Mouse (Mus musculus): Measurements from ENCODE around the gene Adamtsl5. TPM values are rescaled to one million over a fixed set of nuclear protein-coding genes. Genes with fewer than 3 reads are reported as not detected.

Adamtsl5 gene
- polyA plus RNA-seq, 1 experiment = 5.5 TPM

DNA sequence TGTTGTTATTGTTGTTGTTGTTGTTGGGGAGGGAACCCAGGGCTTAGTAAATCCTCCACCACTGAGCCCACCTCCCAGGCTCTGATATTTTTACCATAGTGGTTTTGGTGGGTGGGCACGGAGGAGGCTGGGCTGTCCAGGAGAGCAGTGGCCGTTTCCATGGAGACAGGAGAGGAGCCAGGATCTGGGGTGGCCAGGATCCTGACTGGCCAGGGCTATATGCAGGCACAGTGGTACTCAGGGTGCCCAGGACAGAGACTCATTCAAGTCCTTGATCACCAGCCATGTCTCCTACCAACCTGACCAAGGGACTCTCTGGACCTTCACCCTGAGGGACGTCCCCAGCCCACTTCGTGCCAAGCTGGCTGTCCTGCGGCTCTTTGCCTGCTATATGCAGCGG is 15.5 kb upstream of the Adamtsl5 start:
- H3K4me3 ChIP-seq (ENCODE audit: insufficient read depth, low read depth, low read length) = no peak overlapping the region
- WGBS = 31% methylated on average over 6 of the region's 6 CpGs
- no peak overlapping the region for H3K27ac ChIP-seq (ENCODE audit: insufficient read depth, low read depth, low read length)
- no peaks in the 10 kb centered on the region for H3K27me3 ChIP-seq (replicated peaks; ENCODE audit: control insufficient read depth, insufficient read depth, low read length)
- H3K36me3 ChIP-seq (ENCODE audit: control insufficient read depth, insufficient read depth, low read length) = no peaks in the 10 kb centered on the region
- no peak for DNase-seq
- TF ChIP-seq CTCF (conservative IDR thresholded peaks at IDR 0.05; ENCODE audit: insufficient read depth, insufficient read length, low read depth, low read length) = no peak
- no peak for TF ChIP-seq POLR2A (IDR thresholded peaks at IDR 0.05; ENCODE audit: low read depth, low read length)
- no peaks in the 10 kb centered on the region for H3K4me1 ChIP-seq (ENCODE audit: control insufficient read depth, insufficient read depth, low read length)

DNA sequence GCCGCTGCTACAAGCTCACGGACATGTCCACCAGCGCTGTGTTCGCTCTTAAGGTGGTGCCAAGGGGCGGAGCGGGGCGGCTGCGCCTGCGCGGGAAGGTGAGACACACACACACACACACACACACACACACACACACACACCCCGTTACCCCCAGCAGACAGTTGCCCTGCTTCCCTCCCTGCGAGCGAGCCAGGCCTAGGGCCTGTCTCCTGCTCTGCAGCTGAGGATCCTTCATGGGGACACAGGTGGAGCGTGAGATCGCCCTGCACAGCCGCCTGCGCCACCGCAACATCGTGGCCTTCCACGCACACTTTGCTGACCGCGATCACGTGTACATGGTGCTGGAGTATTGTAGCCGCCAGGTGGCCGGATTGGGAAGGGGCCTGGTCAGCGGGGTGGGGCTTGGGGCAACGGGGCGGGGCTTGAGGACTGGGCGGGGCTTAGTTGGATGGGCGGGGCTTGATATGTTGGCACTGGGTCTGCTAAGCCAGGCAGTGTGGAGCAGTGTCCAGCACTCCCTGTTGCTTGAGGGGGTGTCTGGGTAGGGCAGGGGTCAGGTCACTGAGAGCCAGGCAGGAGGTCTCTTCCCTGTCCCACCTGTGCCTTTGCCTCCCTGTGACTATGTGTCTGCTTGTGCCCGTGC is 9.9 kb upstream of the Adamtsl5 start:
- DNase-seq = peak; percentile 77
- Histone ChIP-seq H3K4me3 (ENCODE audit: insufficient read depth, low read depth, low read length) (peak overlapping the region; percentile 5; the same call in 1 of the 2 replicates), H3K36me3 (ENCODE audit: control insufficient read depth, insufficient read depth, low read length) (no peaks in the 10 kb centered on the region), H3K4me1 (ENCODE audit: control insufficient read depth, insufficient read depth, low read length) (no peaks in the 10 kb centered on the region), H3K27ac (ENCODE audit: insufficient read depth, low read depth, low read length) (no peak overlapping the region), H3K27me3 (replicated peaks; ENCODE audit: control insufficient read depth, insufficient read depth, low read length) (no peaks in the 10 kb centered on the region)
- 8% methylated on average over 31 of the region's 31 CpGs for WGBS
- TF ChIP-seq POLR2A (IDR thresholded peaks at IDR 0.05; ENCODE audit: low read depth, low read length) (no peak), CTCF (conservative IDR thresholded peaks at IDR 0.05; ENCODE audit: insufficient read depth, insufficient read length, low read depth, low read length) (peak; percentile 28; the same call in 1 of the 2 replicates)

DNA sequence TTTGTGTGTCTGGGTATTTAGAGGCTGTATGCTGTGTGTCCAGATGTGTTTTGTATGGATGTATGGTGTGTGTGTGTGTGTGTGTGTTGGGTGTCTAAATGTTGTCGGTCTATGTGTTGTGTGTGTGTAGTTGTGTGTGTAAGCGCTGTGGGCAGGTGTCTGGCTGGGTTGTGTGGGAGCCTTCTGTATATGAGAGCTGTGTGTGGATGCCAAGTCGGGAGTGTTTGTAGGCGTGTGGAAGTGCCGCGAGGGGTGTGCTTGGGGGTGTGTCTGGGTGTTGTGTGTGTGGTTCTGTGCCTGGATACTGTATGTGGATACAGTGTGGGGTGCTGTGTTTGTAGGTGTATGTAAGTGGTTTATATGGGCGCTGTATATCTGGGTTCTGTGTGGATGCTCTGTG is 9.1 kb upstream of the Adamtsl5 start:
- no peak for DNase-seq
- H3K4me1 ChIP-seq (ENCODE audit: control insufficient read depth, insufficient read depth, low read length) = no peaks in the 10 kb centered on the region
- H3K36me3 ChIP-seq (ENCODE audit: control insufficient read depth, insufficient read depth, low read length) = no peaks in the 10 kb centered on the region
- no peak for TF ChIP-seq CTCF (conservative IDR thresholded peaks at IDR 0.05; ENCODE audit: insufficient read depth, insufficient read length, low read depth, low read length)
- TF ChIP-seq POLR2A (IDR thresholded peaks at IDR 0.05; ENCODE audit: low read depth, low read length) = no peak
- H3K4me3 ChIP-seq (ENCODE audit: insufficient read depth, low read depth, low read length) = no peak overlapping the region
- WGBS = 30% methylated on average over 7 of the region's 7 CpGs
- H3K27ac ChIP-seq (ENCODE audit: insufficient read depth, low read depth, low read length) = no peak overlapping the region
- no peaks in the 10 kb centered on the region for H3K27me3 ChIP-seq (replicated peaks; ENCODE audit: control insufficient read depth, insufficient read depth, low read length)

GRCm38 (mm10) chr10:80356737-80357136 is 8.5 kb upstream of the Adamtsl5 start:
- WGBS = 3% methylated on average over 34 of the region's 34 CpGs
- H3K27me3 ChIP-seq (replicated peaks; ENCODE audit: control insufficient read depth, insufficient read depth, low read length) = no peaks in the 10 kb centered on the region

GRCm38 (mm10) chr10:80356001-80356682 is 7.9 kb upstream of the Adamtsl5 start, which contains the start of gene Plk5:
Gene Plk5 (plus strand): TSS chr10:80356459.
- Histone ChIP-seq H3K4me3 (ENCODE audit: insufficient read depth, low read depth, low read length) (no peak within 1 kb of the TSS), H3K27me3 (replicated peaks; ENCODE audit: control insufficient read depth, insufficient read depth, low read length) (no peaks in the 10 kb centered on the region), H3K27ac (ENCODE audit: insufficient read depth, low read depth, low read length) (no peak within 1 kb of the TSS), H3K4me1 (ENCODE audit: control insufficient read depth, insufficient read depth, low read length) (no peaks in the 10 kb centered on the region), H3K36me3 (ENCODE audit: control insufficient read depth, insufficient read depth, low read length) (no peaks in the 10 kb centered on the region)
- DNase-seq = no peak
- 2% methylated on average over 53 of the region's 53 CpGs for WGBS
- TF ChIP-seq CTCF (conservative IDR thresholded peaks at IDR 0.05; ENCODE audit: insufficient read depth, insufficient read length, low read depth, low read length) = no peak
- no peak for TF ChIP-seq POLR2A (IDR thresholded peaks at IDR 0.05; ENCODE audit: low read depth, low read length)

More at GRCm38 (mm10) chr10:80356737-80357136, 8.5 kb upstream of the Adamtsl5 start:
- TF ChIP-seq POLR2A (IDR thresholded peaks at IDR 0.05; ENCODE audit: low read depth, low read length) (no peak), CTCF (conservative IDR thresholded peaks at IDR 0.05; ENCODE audit: insufficient read depth, insufficient read length, low read depth, low read length) (no peak)
- H3K4me1 ChIP-seq (ENCODE audit: control insufficient read depth, insufficient read depth, low read length) = no peaks in the 10 kb centered on the region
- no peak overlapping the region for H3K4me3 ChIP-seq (ENCODE audit: insufficient read depth, low read depth, low read length)
- DNase-seq = no peak
- no peak overlapping the region for H3K27ac ChIP-seq (ENCODE audit: insufficient read depth, low read depth, low read length)
- no peaks in the 10 kb centered on the region for H3K36me3 ChIP-seq (ENCODE audit: control insufficient read depth, insufficient read depth, low read length)

- DNase-seq = no peak
- WGBS = 19% methylated on average over 9 of the region's 9 CpGs
- no peak for TF ChIP-seq POLR2A (IDR thresholded peaks at IDR 0.05; ENCODE audit: low read depth, low read length)
- TF ChIP-seq CTCF (conservative IDR thresholded peaks at IDR 0.05; ENCODE audit: insufficient read depth, insufficient read length, low read depth, low read length) = no peak
- no peaks in the 10 kb centered on the region for H3K4me1 ChIP-seq (ENCODE audit: control insufficient read depth, insufficient read depth, low read length)
- H3K27ac ChIP-seq (ENCODE audit: insufficient read depth, low read depth, low read length) = no peak overlapping the region
- H3K36me3 ChIP-seq (ENCODE audit: control insufficient read depth, insufficient read depth, low read length) = no peaks in the 10 kb centered on the region
- H3K4me3 ChIP-seq (ENCODE audit: insufficient read depth, low read depth, low read length) = no peak overlapping the region
- no peaks in the 10 kb centered on the region for H3K27me3 ChIP-seq (replicated peaks; ENCODE audit: control insufficient read depth, insufficient read depth, low read length)
Measured at GRCm38 (mm10) chr10:80355431-80355830, 7.2 kb upstream of the Adamtsl5 start.

- TF ChIP-seq CTCF (conservative IDR thresholded peaks at IDR 0.05; ENCODE audit: insufficient read depth, insufficient read length, low read depth, low read length) (no peak), POLR2A (IDR thresholded peaks at IDR 0.05; ENCODE audit: low read depth, low read length) (no peak)
- Histone ChIP-seq H3K27me3 (replicated peaks; ENCODE audit: control insufficient read depth, insufficient read depth, low read length) (no peaks in the 10 kb centered on the region), H3K4me3 (ENCODE audit: insufficient read depth, low read depth, low read length) (no peak overlapping the region), H3K27ac (ENCODE audit: insufficient read depth, low read depth, low read length) (no peak overlapping the region), H3K4me1 (ENCODE audit: control insufficient read depth, insufficient read depth, low read length) (no peaks in the 10 kb centered on the region), H3K36me3 (ENCODE audit: control insufficient read depth, insufficient read depth, low read length) (no peaks in the 10 kb centered on the region)
- no peak for DNase-seq
- WGBS = 54% methylated on average over 8 of the region's 8 CpGs
Measured at GRCm38 (mm10) chr10:80352727-80353126, 4.5 kb upstream of the Adamtsl5 start.

All from kidney, adult 2 months (tissue).